ENCODE assay signal across 10 mouse cellular contexts in genomic region chr13:64402504-64402949, GRCm38 (mm10). TPM values are rescaled to one million over a fixed set of nuclear protein-coding genes. Genes with fewer than 3 reads are reported as not detected.
DNase-seq lines count a peak whose midpoint lies in the region; ATAC-seq and TF ChIP-seq lines count a peak whose summit lies in the region.
"Had no signal": no experiment of that assay in that cellular context is flagged by ENCODE, and none has a peak within 500 bp of the region (broad histone marks: within the 10 kb centered on the region; RNA-seq: fewer than 3 reads in every experiment).

No protein-coding gene starts in this region.

- H3K9ac ChIP-seq in liver, postnatal 0 days (replicated peaks) = peak overlapping the region; percentile 17
- H3K9ac ChIP-seq in hindbrain, embryonic 16.5 days (ENCODE audit: low read depth, low read length) = no peak overlapping the region
- H3K9ac ChIP-seq in hindbrain, embryonic 14.5 days = no peak overlapping the region
- H3K9ac ChIP-seq: limb, embryonic 12.5 days had no signal

- peak overlapping the region; percentile 38 for H3K4me2 ChIP-seq in liver, postnatal 0 days (ENCODE audit: low read depth, low read length)
- no peak overlapping the region for H3K4me2 ChIP-seq in hindbrain, embryonic 16.5 days (ENCODE audit: low read length)
- H3K4me2 ChIP-seq in hindbrain, embryonic 14.5 days (replicated peaks) = no peak overlapping the region
- H3K4me2 ChIP-seq: limb, embryonic 12.5 days had no signal

- peaks cover 16% of the 10 kb centered on the region; the same call in 1 of the 2 replicates for H3K4me1 ChIP-seq in kidney, adult 2 months (ENCODE audit: control insufficient read depth, insufficient read depth, low read length)
- H3K4me1 ChIP-seq in bone marrow macrophage, adult 2 months (ENCODE audit: control insufficient read depth, insufficient read depth, low read length) = peaks cover 68% of the 10 kb centered on the region
- peaks cover 33% of the 10 kb centered on the region for H3K4me1 ChIP-seq in erythroblast, embryonic 14.5 days (ENCODE audit: control insufficient read depth)
- H3K4me1 ChIP-seq in liver, postnatal 0 days (ENCODE audit: insufficient read depth) = peaks cover 24% of the 10 kb centered on the region
- H3K4me1 ChIP-seq in hindbrain, embryonic 16.5 days (ENCODE audit: control insufficient read depth, insufficient read depth, low read depth, low read length) = no peaks in the 10 kb centered on the region
- H3K4me1 ChIP-seq in hindbrain, embryonic 14.5 days (replicated peaks; ENCODE audit: control insufficient read depth, insufficient read depth, low read length) = no peaks in the 10 kb centered on the region
- H3K4me1 ChIP-seq: limb, embryonic 12.5 days had no signal

- WGBS in kidney, adult 2 months = 74% methylated on average over 10 of the region's 10 CpGs
- 44% methylated on average over 10 of the region's 10 CpGs for WGBS in liver, postnatal 0 days (ENCODE audit: insufficient replicate concordance)
- 89% methylated on average over 10 of the region's 10 CpGs for WGBS in hindbrain, embryonic 16.5 days
- WGBS in hindbrain, embryonic 14.5 days = 91% methylated on average over 10 of the region's 10 CpGs

- no peaks in the 10 kb centered on the region for H3K27me3 ChIP-seq in kidney, adult 2 months (replicated peaks; ENCODE audit: control insufficient read depth, insufficient read depth, low read length)
- no peaks in the 10 kb centered on the region for H3K27me3 ChIP-seq in erythroblast, embryonic 14.5 days (ENCODE audit: control insufficient read depth)
- no peaks in the 10 kb centered on the region for H3K27me3 ChIP-seq in liver, postnatal 0 days (ENCODE audit: insufficient read depth, low read length)
- H3K27me3 ChIP-seq in hindbrain, embryonic 16.5 days (replicated peaks; ENCODE audit: control insufficient read depth, insufficient read depth, low read length) = no peaks in the 10 kb centered on the region
- H3K27me3 ChIP-seq in hindbrain, embryonic 14.5 days (ENCODE audit: control insufficient read depth, insufficient read depth, low read length) = no peaks in the 10 kb centered on the region
- H3K27me3 ChIP-seq: limb, embryonic 12.5 days had no signal

- peak; percentile 36 for DNase-seq in kidney, adult 2 months
- DNase-seq in kidney, adult 9 months = no peak
- DNase-seq in liver, postnatal 0 days = no peak
- no peak for DNase-seq in hindbrain, embryonic 14.5 days (ENCODE audit: low spot score)
- DNase-seq: cerebellum, postnatal 36 days; kidney, adult 11 months had no signal

- no peak for TF ChIP-seq CTCF in kidney, adult 2 months (conservative IDR thresholded peaks at IDR 0.05; ENCODE audit: insufficient read depth, insufficient read length, low read depth, low read length)
- no peak for TF ChIP-seq CTCF in bone marrow macrophage, adult 2 months (IDR thresholded peaks at IDR 0.05; ENCODE audit: low read depth, low read length)
- TF ChIP-seq CTCF in liver, postnatal 0 days (IDR thresholded peaks at IDR 0.05; ENCODE audit: low read depth) = no peak

- no peaks in the 10 kb centered on the region for H3K9me3 ChIP-seq in erythroblast, embryonic 14.5 days (ENCODE audit: control insufficient read depth, low read length)
- no peaks in the 10 kb centered on the region for H3K9me3 ChIP-seq in liver, postnatal 0 days (ENCODE audit: low read length)
- H3K9me3 ChIP-seq in hindbrain, embryonic 16.5 days (ENCODE audit: control insufficient read depth, low read length) = no peaks in the 10 kb centered on the region
- no peaks in the 10 kb centered on the region for H3K9me3 ChIP-seq in hindbrain, embryonic 14.5 days (ENCODE audit: control insufficient read depth, low read length)
- H3K9me3 ChIP-seq: limb, embryonic 12.5 days had no signal

- TF ChIP-seq POLR2A in kidney, adult 2 months (IDR thresholded peaks at IDR 0.05; ENCODE audit: low read depth, low read length) = no peak
- no peak for TF ChIP-seq POLR2A in bone marrow macrophage, adult 2 months (IDR thresholded peaks at IDR 0.05; ENCODE audit: borderline replicate concordance, low read depth, low read length)

- TF ChIP-seq EP300 in liver, postnatal 0 days (IDR thresholded peaks at IDR 0.05; ENCODE audit: low read depth) = peak; percentile 35; the same call in 1 of the 2 replicates

- no peak for ATAC-seq in liver, postnatal 0 days
- ATAC-seq in hindbrain, embryonic 16.5 days = no peak
- no peak for ATAC-seq in hindbrain, embryonic 14.5 days (ENCODE audit: low FRiP score)

- no peak overlapping the region for H3K27ac ChIP-seq in kidney, adult 2 months (ENCODE audit: insufficient read depth, low read depth, low read length)
- peak overlapping the region; percentile 89 for H3K27ac ChIP-seq in bone marrow macrophage, adult 2 months (ENCODE audit: insufficient read depth, low read depth, low read length)
- H3K27ac ChIP-seq in liver, postnatal 0 days (ENCODE audit: low read depth) = peak overlapping the region; percentile 94
- no peak overlapping the region for H3K27ac ChIP-seq in hindbrain, embryonic 16.5 days (ENCODE audit: low read depth, low read length)
- no peak overlapping the region for H3K27ac ChIP-seq in hindbrain, embryonic 14.5 days
- H3K27ac ChIP-seq: limb, embryonic 12.5 days had no signal

- no peaks in the 10 kb centered on the region for H3K36me3 ChIP-seq in kidney, adult 2 months (ENCODE audit: control insufficient read depth, insufficient read depth, low read length)
- H3K36me3 ChIP-seq in erythroblast, embryonic 14.5 days (ENCODE audit: control insufficient read depth) = no peaks in the 10 kb centered on the region
- H3K36me3 ChIP-seq in liver, postnatal 0 days (replicated peaks; ENCODE audit: insufficient read depth, low read length) = no peaks in the 10 kb centered on the region
- no peaks in the 10 kb centered on the region for H3K36me3 ChIP-seq in hindbrain, embryonic 16.5 days (ENCODE audit: control insufficient read depth, insufficient read depth, low read length)
- no peaks in the 10 kb centered on the region for H3K36me3 ChIP-seq in hindbrain, embryonic 14.5 days (replicated peaks; ENCODE audit: control insufficient read depth, insufficient read depth)
- H3K36me3 ChIP-seq: limb, embryonic 12.5 days had no signal

- H3K4me3 ChIP-seq in kidney, adult 2 months (ENCODE audit: insufficient read depth, low read depth, low read length) = no peak overlapping the region
- H3K4me3 ChIP-seq in bone marrow macrophage, adult 2 months (ENCODE audit: insufficient read depth, low read length) = no peak overlapping the region
- peak overlapping the region; percentile 51 for H3K4me3 ChIP-seq in erythroblast, embryonic 14.5 days (replicated peaks)
- no peak overlapping the region for H3K4me3 ChIP-seq in liver, postnatal 0 days (ENCODE audit: low read depth, low read length)
- H3K4me3 ChIP-seq in hindbrain, embryonic 16.5 days (ENCODE audit: low read length) = no peak overlapping the region
- H3K4me3 ChIP-seq in hindbrain, embryonic 14.5 days (replicated peaks; ENCODE audit: low read length) = no peak overlapping the region
- H3K4me3 ChIP-seq: limb, embryonic 12.5 days had no signal

RNA-seq across cellular contexts. Expression of gene Cdk20, which starts 29.6 kb away (rescaled TPM):
- 10.4 and 12.7 TPM in 2 replicates for polyA plus RNA-seq in kidney, adult 2 months (2012; rRNA removed)
- 46.3 and 47.8 TPM in 2 replicates for polyA plus RNA-seq in bone marrow macrophage, adult 2 months (2012; ENCODE audit: insufficient read depth, insufficient read length, missing spikeins)
- 0.86 and 1.3 TPM in 2 replicates for polyA plus RNA-seq in erythroblast, embryonic 14.5 days (2012)
- polyA plus RNA-seq in liver, postnatal 0 days (2015; fragmentation: Nextera tagmentation; extraction: Ambion mirVana) = 4.5 and 4.8 TPM in 2 replicates
- polyA plus RNA-seq in hindbrain, embryonic 16.5 days (2015; fragmentation: Nextera tagmentation; extraction: Ambion mirVana) = 26.6 and 27.3 TPM in 2 replicates
- 20.8 and 22.5 TPM in 2 replicates for polyA plus RNA-seq in hindbrain, embryonic 14.5 days (2014; fragmentation: Nextera tagmentation; extraction: Ambion mirVana)

RNA-seq across cellular contexts. Expression of gene Ctsl, which starts 31.8 kb away (rescaled TPM):
- 344 and 370 TPM in 2 replicates for polyA plus RNA-seq in kidney, adult 2 months (2012; rRNA removed)
- polyA plus RNA-seq in bone marrow macrophage, adult 2 months (2012; ENCODE audit: insufficient read depth, insufficient read length, missing spikeins) = 1,731 and 1,752 TPM in 2 replicates
- 0.29 TPM in 1 of 2 replicates, not detected in the other for polyA plus RNA-seq in erythroblast, embryonic 14.5 days (2012)
- 1,130 and 1,294 TPM in 2 replicates for polyA plus RNA-seq in liver, postnatal 0 days (2015; fragmentation: Nextera tagmentation; extraction: Ambion mirVana)
- 185 and 197 TPM in 2 replicates for polyA plus RNA-seq in hindbrain, embryonic 16.5 days (2015; fragmentation: Nextera tagmentation; extraction: Ambion mirVana)
- 168 and 171 TPM in 2 replicates for polyA plus RNA-seq in hindbrain, embryonic 14.5 days (2014; fragmentation: Nextera tagmentation; extraction: Ambion mirVana)

Comparison
In these comparisons a context has a peak if more than half of its experiments do, and no peak if none do; other contexts are left out.
1. H3K27ac ChIP-seq: peak in bone marrow macrophage, adult 2 months (single experiment) and liver, postnatal 0 days (single experiment); none in kidney, adult 2 months (single experiment), hindbrain, embryonic 16.5 days (single experiment) and hindbrain, embryonic 14.5 days (single experiment).
2. RNA of gene Ctsl, which starts 31.8 kb away (polyA plus RNA-seq): 1,731 to 1,752 TPM in bone marrow macrophage, adult 2 months, 1,130 to 1,294 TPM in liver, postnatal 0 days, 344 to 370 TPM in kidney, adult 2 months, 185 to 197 TPM in hindbrain, embryonic 16.5 days and 168 to 171 TPM in hindbrain, embryonic 14.5 days; 0.29 TPM in erythroblast, embryonic 14.5 days; every median in the first group is over 100 times any median in the second.